Mouse (Mus musculus): ENCODE measurements around the gene Fbxw9. TPM values are rescaled to one million over a fixed set of nuclear protein-coding genes. Genes with fewer than 3 reads are reported as not detected.

Fbxw9 gene
- polyA plus RNA-seq, 1 experiment from 2014 or later: 16.6 TPM

GRCm38 (mm10) chr8:85071041-85071440 lies 11.2 kb downstream of the Fbxw9 start:
- Histone ChIP-seq H3K4me3 (ENCODE audit: control insufficient read depth in 1 of 2, insufficient read depth in 1 of 2, low read depth in 1 of 2, low read length in 2 of 2) (peak overlapping the region in 1 of 2 experiments; percentile 95; a peak in 3 of 4 replicates), H3K4me2 (ENCODE audit: low read length) (peak overlapping the region; percentile 86), H3K27ac (replicated peaks in 1 of 2; ENCODE audit: control insufficient read depth in 1 of 2, insufficient read depth in 1 of 2, low read depth in 2 of 2, low read length in 2 of 2) (peak overlapping the region; percentile 25 to 90; a peak in 3 of 4 replicates), H3K36me3 (ENCODE audit: control insufficient read depth, insufficient read depth, low read length) (peaks cover 39% of the 10 kb centered on the region), H3K27me3 (ENCODE audit: control insufficient read depth, insufficient read depth, low read length) (no peaks in the 10 kb centered on the region), H3K4me1 (ENCODE audit: control insufficient read depth in 2 of 2, insufficient read depth in 2 of 2, low read length in 2 of 2) (peaks cover 5 to 8% of the 10 kb centered on the region in 2 experiments), H3K9me3 (ENCODE audit: control insufficient read depth, low read length) (no peaks in the 10 kb centered on the region), H3K9ac (ENCODE audit: low read length) (0 out of 2 replicates have a peak overlapping the region, but pooled peaks have one; percentile 92)
- no peak for ATAC-seq (ENCODE audit: insufficient number of reproducible peaks, insufficient read depth, low FRiP score, low read depth)
- WGBS: 84% methylated on average over 5 of the region's 5 CpGs

DNA sequence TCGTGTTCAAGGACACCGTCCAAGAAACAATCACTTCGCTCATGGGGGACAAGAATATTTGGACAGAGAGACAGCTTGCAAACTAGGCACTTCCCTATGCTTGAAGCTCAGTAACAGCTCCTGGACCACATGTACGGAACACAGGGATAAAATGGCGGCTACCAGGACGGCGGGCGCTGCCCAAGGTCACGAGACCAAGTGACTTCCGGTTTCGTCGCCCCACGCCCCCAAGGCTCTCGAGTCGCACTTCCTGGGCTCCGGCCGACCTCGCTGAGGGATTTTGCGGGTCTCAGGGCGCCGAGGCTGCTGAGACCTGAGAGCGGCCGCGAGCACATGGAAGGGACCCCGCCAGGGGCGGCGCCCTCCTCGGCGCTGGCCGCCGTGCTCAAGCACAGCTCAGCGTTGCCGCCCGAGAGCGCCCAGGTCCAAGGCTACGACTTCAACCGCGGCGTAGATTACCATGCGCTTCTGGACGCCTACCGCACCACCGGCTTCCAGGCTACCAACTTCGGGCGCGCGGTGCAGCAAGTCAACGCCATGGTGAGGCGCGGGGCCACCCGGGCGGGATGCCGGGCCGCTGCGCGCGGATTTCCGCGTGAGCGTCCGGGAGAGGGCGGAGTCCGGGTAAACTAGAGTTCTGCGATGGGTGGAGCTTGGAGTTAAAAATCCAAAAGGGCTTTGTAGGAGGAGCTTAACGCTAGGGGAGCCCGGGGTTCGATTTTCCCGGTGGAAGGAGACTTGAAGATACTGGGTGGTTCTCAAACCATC lies 11.8 kb downstream of the Fbxw9 start, which contains the start of gene Dhps:
Gene Dhps (plus strand): TSS at position 244 of the 768 bp plus-strand sequence.
- peak within 1 kb of the TSS; percentile 95 for H3K4me3 ChIP-seq (ENCODE audit: control insufficient read depth in 1 of 2, insufficient read depth in 1 of 2, low read depth in 1 of 2, low read length in 2 of 2)
- peak within 1 kb of the TSS; percentile 90 to 93 for H3K27ac ChIP-seq (replicated peaks in 1 of 2; ENCODE audit: control insufficient read depth in 1 of 2, insufficient read depth in 1 of 2, low read depth in 2 of 2, low read length in 2 of 2)
- WGBS: under 1% methylated on average over 65 of the region's 68 CpGs
- ATAC-seq (ENCODE audit: insufficient number of reproducible peaks, insufficient read depth, low FRiP score, low read depth): peak; percentile 82
- H3K9ac ChIP-seq (ENCODE audit: low read length): peak within 1 kb of the TSS; percentile 92
- H3K36me3 ChIP-seq (ENCODE audit: control insufficient read depth, insufficient read depth, low read length): peaks cover 39% of the 10 kb centered on the region
- H3K4me1 ChIP-seq (ENCODE audit: control insufficient read depth in 2 of 2, insufficient read depth in 2 of 2, low read length in 2 of 2): peaks cover 5 to 8% of the 10 kb centered on the region in 2 experiments
- no peaks in the 10 kb centered on the region for H3K9me3 ChIP-seq (ENCODE audit: control insufficient read depth, low read length)
- peak within 1 kb of the TSS; percentile 86 for H3K4me2 ChIP-seq (ENCODE audit: low read length)
- H3K27me3 ChIP-seq (ENCODE audit: control insufficient read depth, insufficient read depth, low read length): no peaks in the 10 kb centered on the region

- no peaks in the 10 kb centered on the region for H3K27me3 ChIP-seq (ENCODE audit: control insufficient read depth, insufficient read depth, low read length)
- WGBS: 31% methylated on average over 9 of the region's 9 CpGs
- peak overlapping the region; percentile 86 for H3K4me2 ChIP-seq (ENCODE audit: low read length)
- no peak for ATAC-seq (ENCODE audit: insufficient number of reproducible peaks, insufficient read depth, low FRiP score, low read depth)
- H3K4me3 ChIP-seq (ENCODE audit: control insufficient read depth in 1 of 2, insufficient read depth in 1 of 2, low read depth in 1 of 2, low read length in 2 of 2): peak overlapping the region; percentile 95
- peaks cover 5 to 8% of the 10 kb centered on the region in 2 experiments for H3K4me1 ChIP-seq (ENCODE audit: control insufficient read depth in 2 of 2, insufficient read depth in 2 of 2, low read length in 2 of 2)
- H3K36me3 ChIP-seq (ENCODE audit: control insufficient read depth, insufficient read depth, low read length): peaks cover 39% of the 10 kb centered on the region
- peak overlapping the region; percentile 36 to 90; a peak in 3 of 4 replicates for H3K27ac ChIP-seq (replicated peaks in 1 of 2; ENCODE audit: control insufficient read depth in 1 of 2, insufficient read depth in 1 of 2, low read depth in 2 of 2, low read length in 2 of 2)
- peak overlapping the region; percentile 92 for H3K9ac ChIP-seq (ENCODE audit: low read length)
- no peaks in the 10 kb centered on the region for H3K9me3 ChIP-seq (ENCODE audit: control insufficient read depth, low read length)
Observed at GRCm38 (mm10) chr8:85072364-85072929, 12.6 kb downstream of the Fbxw9 start.

- WGBS: 83% methylated on average over 15 of the region's 15 CpGs
- Histone ChIP-seq H3K9me3 (ENCODE audit: control insufficient read depth, low read length) (no peaks in the 10 kb centered on the region), H3K36me3 (ENCODE audit: control insufficient read depth, insufficient read depth, low read length) (peaks cover 44% of the 10 kb centered on the region), H3K4me2 (ENCODE audit: low read length) (no peak overlapping the region), H3K27ac (replicated peaks in 1 of 2; ENCODE audit: control insufficient read depth in 1 of 2, insufficient read depth in 1 of 2, low read depth in 2 of 2, low read length in 2 of 2) (no peak overlapping the region), H3K4me3 (ENCODE audit: control insufficient read depth in 1 of 2, insufficient read depth in 1 of 2, low read depth in 1 of 2, low read length in 2 of 2) (no peak overlapping the region), H3K4me1 (ENCODE audit: control insufficient read depth in 2 of 2, insufficient read depth in 2 of 2, low read length in 2 of 2) (peaks cover 5 to 8% of the 10 kb centered on the region in 2 experiments), H3K27me3 (ENCODE audit: control insufficient read depth, insufficient read depth, low read length) (no peaks in the 10 kb centered on the region), H3K9ac (ENCODE audit: low read length) (no peak overlapping the region)
- no peak for ATAC-seq (ENCODE audit: insufficient number of reproducible peaks, insufficient read depth, low FRiP score, low read depth)
Observed at GRCm38 (mm10) chr8:85073041-85073612, 13.3 kb downstream of the Fbxw9 start.

- no peaks in the 10 kb centered on the region for H3K9me3 ChIP-seq (ENCODE audit: control insufficient read depth, low read length)
- WGBS: 86% methylated on average over 10 of the region's 10 CpGs
- ATAC-seq (ENCODE audit: insufficient number of reproducible peaks, insufficient read depth, low FRiP score, low read depth): no peak
- H3K4me1 ChIP-seq (ENCODE audit: control insufficient read depth in 2 of 2, insufficient read depth in 2 of 2, low read length in 2 of 2): peaks cover 5 to 15% of the 10 kb centered on the region in 2 experiments
- H3K4me2 ChIP-seq (ENCODE audit: low read length): no peak overlapping the region
- H3K4me3 ChIP-seq (ENCODE audit: control insufficient read depth in 1 of 2, insufficient read depth in 1 of 2, low read depth in 1 of 2, low read length in 2 of 2): no peak overlapping the region
- H3K27me3 ChIP-seq (ENCODE audit: control insufficient read depth, insufficient read depth, low read length): no peaks in the 10 kb centered on the region
- H3K9ac ChIP-seq (ENCODE audit: low read length): no peak overlapping the region
- H3K36me3 ChIP-seq (ENCODE audit: control insufficient read depth, insufficient read depth, low read length): peaks cover 54% of the 10 kb centered on the region
- H3K27ac ChIP-seq (replicated peaks in 1 of 2; ENCODE audit: control insufficient read depth in 1 of 2, insufficient read depth in 1 of 2, low read depth in 2 of 2, low read length in 2 of 2): no peak overlapping the region
Observed at GRCm38 (mm10) chr8:85074167-85074566, 14.3 kb downstream of the Fbxw9 start.

DNA sequence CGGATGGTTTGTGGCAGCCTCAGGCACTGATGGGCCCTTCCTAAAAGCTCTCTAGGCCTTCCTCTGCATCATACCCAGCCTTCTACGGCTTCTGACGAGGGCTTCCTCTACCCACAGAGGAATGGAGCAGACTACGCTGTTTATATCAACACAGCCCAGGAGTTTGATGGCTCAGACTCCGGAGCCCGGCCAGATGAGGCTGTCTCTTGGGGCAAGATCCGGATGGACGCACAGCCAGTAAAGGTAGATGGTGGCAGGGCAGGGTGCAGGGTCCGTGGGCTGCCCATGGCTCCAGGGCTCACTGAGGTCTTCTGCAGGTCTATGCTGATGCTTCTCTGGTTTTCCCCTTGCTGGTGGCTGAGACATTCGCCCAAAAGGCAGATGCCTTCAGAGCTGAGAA lies 14.8 kb downstream of the Fbxw9 start:
- 84% methylated on average over 10 of the region's 10 CpGs for WGBS
- Histone ChIP-seq H3K9me3 (ENCODE audit: control insufficient read depth, low read length) (no peaks in the 10 kb centered on the region), H3K4me1 (ENCODE audit: control insufficient read depth in 2 of 2, insufficient read depth in 2 of 2, low read length in 2 of 2) (peaks cover 5 to 16% of the 10 kb centered on the region in 2 experiments), H3K27me3 (ENCODE audit: control insufficient read depth, insufficient read depth, low read length) (no peaks in the 10 kb centered on the region), H3K4me2 (ENCODE audit: low read length) (no peak overlapping the region), H3K4me3 (ENCODE audit: control insufficient read depth in 1 of 2, insufficient read depth in 1 of 2, low read depth in 1 of 2, low read length in 2 of 2) (no peak overlapping the region), H3K9ac (ENCODE audit: low read length) (no peak overlapping the region), H3K36me3 (ENCODE audit: control insufficient read depth, insufficient read depth, low read length) (peaks cover 54% of the 10 kb centered on the region), H3K27ac (replicated peaks in 1 of 2; ENCODE audit: control insufficient read depth in 1 of 2, insufficient read depth in 1 of 2, low read depth in 2 of 2, low read length in 2 of 2) (no peak overlapping the region)
- ATAC-seq (ENCODE audit: insufficient number of reproducible peaks, insufficient read depth, low FRiP score, low read depth): no peak

- Histone ChIP-seq H3K4me2 (ENCODE audit: low read length) (no peak overlapping the region), H3K27ac (replicated peaks in 1 of 2; ENCODE audit: control insufficient read depth in 1 of 2, insufficient read depth in 1 of 2, low read depth in 2 of 2, low read length in 2 of 2) (no peak overlapping the region), H3K36me3 (ENCODE audit: control insufficient read depth, insufficient read depth, low read length) (peaks cover 54% of the 10 kb centered on the region), H3K27me3 (ENCODE audit: control insufficient read depth, insufficient read depth, low read length) (no peaks in the 10 kb centered on the region), H3K4me1 (ENCODE audit: control insufficient read depth in 2 of 2, insufficient read depth in 2 of 2, low read length in 2 of 2) (peaks cover 6 to 20% of the 10 kb centered on the region in 2 experiments), H3K4me3 (ENCODE audit: control insufficient read depth in 1 of 2, insufficient read depth in 1 of 2, low read depth in 1 of 2, low read length in 2 of 2) (no peak overlapping the region), H3K9me3 (ENCODE audit: control insufficient read depth, low read length) (no peaks in the 10 kb centered on the region), H3K9ac (ENCODE audit: low read length) (no peak overlapping the region)
- 74% methylated on average over 9 of the region's 9 CpGs for WGBS
- ATAC-seq (ENCODE audit: insufficient number of reproducible peaks, insufficient read depth, low FRiP score, low read depth): no peak
Observed at GRCm38 (mm10) chr8:85076001-85076400, 16.1 kb downstream of the Fbxw9 start.
